Mouse (Mus musculus) gastrocnemius, postnatal 25 days (tissue): ENCODE data around the gene Med23. TPM values are rescaled to one million over a fixed set of nuclear protein-coding genes. Genes with fewer than 3 reads are reported as not detected.

Experiments
- DNase-seq: peaks from one replicate; pipeline ENCODE4 v3.0.0; 2022
- microRNA-seq, 2 experiments: library from miRNA; unstranded; fragments of <30 nt; microRNA quantifications; one replicate each; pipeline ENCODE4 v1.2.0; 2021; ENCODE audit warnings: borderline replicate concordance in 2 of 2
- total RNA-seq, 2 experiments: library from RNA; stranded (reverse); gene quantifications; 1 replicate in 1 of 2; 2 replicates in 1 of 2; pipeline ENCODE4 v1.2.3; 2021

Med23 gene
- total RNA-seq, 2 experiments from 2014 or later = 8.7 to 11.4 TPM

GRCm38 (mm10) chr10:24961112-24961511 lies 91.3 kb downstream of the Med23 start:
- no peak for DNase-seq

- no peak for DNase-seq
These were observed 92.1 kb downstream of the Med23 start for GRCm38 (mm10) chr10:24961889-24962288.

Small RNA genes lying within 50 kb of the gene (microRNA-seq; reads per million reads assigned to microRNA genes)
- 0 reads per million in 2 experiments for gene Mir6905

Other genes with a start within 250 kb of the Med23 start
- gene Enpp1, start 157.8 kb upstream of the Med23 start, total RNA-seq = 1 to 10 TPM; 3.4 to 4.9 TPM
- 1 to 10 TPM; 2.1 to 2.6 TPM for gene Enpp3, start 27.2 kb upstream of the Med23 start, total RNA-seq
- gene Arg1, start 57.5 kb downstream of the Med23 start, total RNA-seq = under 1 TPM in 1 of 2 experiments, not detected in 1; 0.18 TPM